ENCODE assay signal across 26 mouse cellular contexts in the genomic region with DNA sequence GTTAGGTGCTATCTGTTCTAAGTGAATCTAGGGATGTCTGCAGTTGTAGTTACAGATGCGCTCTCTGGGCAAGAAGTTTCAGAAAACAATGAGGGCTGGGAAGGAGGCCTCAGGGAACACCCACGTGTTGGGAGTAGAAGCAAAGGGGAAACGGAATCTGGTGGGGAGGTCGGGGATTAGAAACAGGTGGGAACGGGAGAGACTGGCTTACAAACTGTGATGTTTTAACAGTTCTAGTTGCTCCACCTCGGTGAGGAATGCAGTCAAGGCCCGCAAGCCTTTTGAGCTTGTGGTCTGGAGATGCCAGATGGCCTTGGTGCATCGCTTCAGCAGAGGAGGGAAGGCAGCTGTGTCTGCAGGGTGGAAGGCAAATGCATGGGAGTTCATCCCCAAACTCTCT.
DNase-seq lines count a peak whose midpoint lies in the region; ATAC-seq lines count a peak whose summit lies in the region.
"Had no signal": no experiment of that assay in that cellular context is flagged by ENCODE, and none has a peak within 500 bp of the region (broad histone marks: within the 10 kb centered on the region; RNA-seq: fewer than 3 reads in every experiment).

No protein-coding gene starts in this region.

- H3K27ac ChIP-seq in embryonic facial prominence, embryonic 11.5 days (replicated peaks; ENCODE audit: low read depth, low read length): no peak overlapping the region
- H3K27ac ChIP-seq in limb, embryonic 10.5 days: peak overlapping the region; percentile 51
- H3K27ac ChIP-seq in forebrain, embryonic 12.5 days: no peak overlapping the region
- H3K27ac ChIP-seq: heart, adult 2 months; heart, embryonic 15.5 days; kidney, postnatal 0 days; layer of hippocampus, adult 2 months; liver, embryonic 12.5 days had no signal

- no peaks in the 10 kb centered on the region for H3K36me3 ChIP-seq in embryonic facial prominence, embryonic 11.5 days (replicated peaks; ENCODE audit: control insufficient read depth, insufficient read depth, low read depth, low read length)
- no peaks in the 10 kb centered on the region for H3K36me3 ChIP-seq in limb, embryonic 10.5 days
- H3K36me3 ChIP-seq in forebrain, embryonic 12.5 days (replicated peaks): no peaks in the 10 kb centered on the region
- H3K36me3 ChIP-seq: heart, embryonic 15.5 days; liver, embryonic 12.5 days had no signal

- no peaks in the 10 kb centered on the region for H3K9me3 ChIP-seq in embryonic facial prominence, embryonic 11.5 days (replicated peaks; ENCODE audit: control insufficient read depth, low read length)
- H3K9me3 ChIP-seq in limb, embryonic 10.5 days (replicated peaks): no peaks in the 10 kb centered on the region
- H3K9me3 ChIP-seq in forebrain, embryonic 12.5 days: no peaks in the 10 kb centered on the region
- H3K9me3 ChIP-seq: heart, embryonic 15.5 days; liver, embryonic 12.5 days had no signal

- no peak overlapping the region for H3K4me3 ChIP-seq in embryonic facial prominence, embryonic 11.5 days (ENCODE audit: low read depth, low read length)
- H3K4me3 ChIP-seq in limb, embryonic 10.5 days: no peak overlapping the region
- no peak overlapping the region for H3K4me3 ChIP-seq in forebrain, embryonic 12.5 days (replicated peaks)
- H3K4me3 ChIP-seq: heart, adult 2 months; heart, embryonic 15.5 days; layer of hippocampus, adult 2 months; liver, embryonic 12.5 days had no signal

- peak; percentile 35 for DNase-seq in ovary, postnatal 36 days (ENCODE audit: low spot score)
- no peak for DNase-seq in ovary, postnatal 10 days (ENCODE audit: low spot score)
- peak; percentile 54 for DNase-seq in embryonic facial prominence, embryonic 11.5 days (ENCODE audit: low spot score)
- DNase-seq in limb, embryonic 10.5 days (ENCODE audit: low spot score): peak; percentile 40
- no peak for DNase-seq in lung, postnatal 4 days
- no peak for DNase-seq in cerebellum, adult 18-20 months
- DNase-seq: adrenal gland, postnatal 14 days; cerebellum, adult 11-12 months; cerebellum, postnatal 25 days; gastrocnemius, postnatal 10 days; heart, adult 2 months; heart, postnatal 4 days; lung, embryonic 14.5 days; lung, postnatal 36 days; right cerebral cortex, postnatal 14 days; spleen, adult 18-20 months; thymus, adult 2 months had no signal

- H3K27me3 ChIP-seq in embryonic facial prominence, embryonic 11.5 days (ENCODE audit: control insufficient read depth, insufficient read depth, low read length): no peaks in the 10 kb centered on the region
- H3K27me3 ChIP-seq in limb, embryonic 10.5 days (ENCODE audit: low read depth, poor library complexity, severe bottlenecking): no peaks in the 10 kb centered on the region
- H3K27me3 ChIP-seq in forebrain, embryonic 12.5 days: no peaks in the 10 kb centered on the region
- H3K27me3 ChIP-seq: heart, embryonic 15.5 days; liver, embryonic 12.5 days had no signal

- no peak for ATAC-seq in embryonic facial prominence, embryonic 11.5 days (replicated peaks; ENCODE audit: insufficient number of reproducible peaks, low FRiP score, low TSS enrichment, low read depth)
- no peak for ATAC-seq in forebrain, embryonic 12.5 days (ENCODE audit: low FRiP score)
- ATAC-seq: activated CD4-positive, CD25-positive, alpha-beta regulatory T cell, adult 4 months; hindbrain, embryonic 16.5 days; intestine, postnatal 0 days; liver, embryonic 12.5 days; midbrain, embryonic 16.5 days had no signal

- H3K9ac ChIP-seq in embryonic facial prominence, embryonic 11.5 days (replicated peaks; ENCODE audit: low read length): no peak overlapping the region
- no peak overlapping the region for H3K9ac ChIP-seq in forebrain, embryonic 12.5 days
- H3K9ac ChIP-seq: heart, embryonic 15.5 days; liver, embryonic 12.5 days; lung, embryonic 14.5 days had no signal

- H3K4me1 ChIP-seq in embryonic facial prominence, embryonic 11.5 days (ENCODE audit: control insufficient read depth, insufficient read depth, low read length): no peaks in the 10 kb centered on the region
- H3K4me1 ChIP-seq in limb, embryonic 10.5 days: peaks cover 8% of the 10 kb centered on the region
- H3K4me1 ChIP-seq in forebrain, embryonic 12.5 days: no peaks in the 10 kb centered on the region
- H3K4me1 ChIP-seq: liver, embryonic 12.5 days had no signal

- 47% methylated on average over 8 of the region's 8 CpGs for WGBS in embryonic facial prominence, embryonic 11.5 days
- WGBS in limb, embryonic 10.5 days: 43% methylated on average over 8 of the region's 8 CpGs
- 73% methylated on average over 8 of the region's 8 CpGs for WGBS in forebrain, embryonic 12.5 days

- H3K4me2 ChIP-seq in embryonic facial prominence, embryonic 11.5 days (ENCODE audit: low read depth, low read length): no peak overlapping the region
- H3K4me2 ChIP-seq in forebrain, embryonic 12.5 days: no peak overlapping the region
- H3K4me2 ChIP-seq: heart, embryonic 15.5 days; liver, embryonic 12.5 days; lung, embryonic 14.5 days had no signal

Comparison
In these comparisons a context has a peak if more than half of its experiments do, and no peak if none do; other contexts are left out.
1. DNase-seq: peak in ovary, postnatal 36 days (single experiment), embryonic facial prominence, embryonic 11.5 days (single experiment) and limb, embryonic 10.5 days (single experiment); none in ovary, postnatal 10 days (single experiment), lung, postnatal 4 days (0 of 2) and cerebellum, adult 18-20 months (0 of 2).